Mouse (Mus musculus) liver, embryonic 16.5 days (tissue): Measurements from ENCODE around the gene Mcu. TPM values are rescaled to one million over a fixed set of nuclear protein-coding genes. Genes with fewer than 3 reads are reported as not detected.

Source experiments
- ATAC-seq: fragments of 200-750 bp; cut with Nextera tagmentation; 2 replicates; pipeline ENCODE4 v1.8.0; 2017; ENCODE audit warnings: low read depth, mild to moderate bottlenecking, moderate number of reproducible peaks, moderate library complexity
- H3K27ac ChIP-seq: fragments of 300-500 bp; sonication (generic); 2 replicates; pipeline ENCODE4 v1.5.1; 2014; ENCODE audit warnings: mild to moderate bottlenecking, low read length
- H3K27me3 ChIP-seq: fragments of 300-500 bp; sonication (generic); 2 replicates; pipeline ENCODE4 v1.6.1; 2014; ENCODE audit warnings: low read depth, low read length, mixed read lengths; ENCODE audit not compliant: control insufficient read depth, insufficient read depth
- H3K36me3 ChIP-seq: fragments of 300-500 bp; sonication (generic); 2 replicates; pipeline ENCODE4 v1.6.1; 2014; ENCODE audit warnings: mild to moderate bottlenecking; ENCODE audit not compliant: control insufficient read depth, insufficient read depth
- H3K4me1 ChIP-seq: fragments of 300-500 bp; sonication (generic); 2 replicates; pipeline ENCODE4 v1.6.1; 2014; ENCODE audit warnings: low read depth, low read length, mixed read lengths; ENCODE audit not compliant: control insufficient read depth
- H3K4me2 ChIP-seq: fragments of 300-500 bp; sonication (generic); 2 replicates; pipeline ENCODE4 v1.6.1; 2014; ENCODE audit warnings: low read depth, low read length, mixed read lengths
- H3K4me3 ChIP-seq: fragments of 300-500 bp; sonication (generic); 2 replicates; pipeline ENCODE4 v1.5.1; 2014; ENCODE audit warnings: low read depth, mild to moderate bottlenecking, low read length
- H3K9ac ChIP-seq: fragments of 300-500 bp; sonication (generic); 2 replicates; pipeline ENCODE4 v1.6.1; 2014; ENCODE audit warnings: low read depth, low read length
- H3K9me3 ChIP-seq: fragments of 300-500 bp; sonication (generic); replicated peaks from 2 replicates; pipeline ENCODE4 v1.6.1; 2016; ENCODE audit warnings: low read length; ENCODE audit not compliant: control insufficient read depth
- WGBS: fragments of 180-500 bp; shearing (Covaris S2); extraction: QIAGEN DNeasy Blood & Tissue Kit; methylation state at CpG from one replicate; pipeline ENCODE4 v1.1.7; 2014; ENCODE audit not compliant: insufficient replicate concordance; 5-methylcytosine and 5-hydroxymethylcytosine counted together
- polyA plus RNA-seq: library from polyadenylated mRNA; unstranded; fragments of >200 nt; fragmentation: Nextera tagmentation; extraction: Ambion mirVana; gene quantifications from 2 replicates; pipeline ENCODE4 v1.2.1, GENCODE M21; 2015

Mcu gene
- polyA plus RNA-seq, 1 experiment from 2014 or later, result 11.7 TPM

GRCm38 (mm10) chr10:59642659-59643377 lies 26.3 kb upstream of the Mcu start:
- ATAC-seq, result no peak

DNA sequence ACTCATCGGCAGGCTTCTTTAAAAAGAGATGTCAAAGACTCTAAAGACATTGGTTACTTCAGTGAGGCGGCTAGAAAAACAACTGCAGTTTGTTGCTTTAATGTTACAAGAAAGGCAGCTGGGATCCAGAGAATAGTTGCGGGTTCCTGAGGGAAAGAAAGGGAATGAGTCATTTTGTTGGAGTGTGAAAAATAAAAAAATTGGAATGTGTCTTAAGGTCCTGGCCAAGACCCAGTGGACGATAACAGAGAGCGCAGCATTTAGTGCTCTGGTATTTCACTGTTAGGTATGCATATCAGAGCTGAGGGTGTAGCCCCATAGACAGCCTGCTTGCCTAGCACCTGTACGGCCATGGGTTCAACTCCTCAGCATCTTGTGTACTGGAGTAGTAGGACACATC lies 22.1 kb upstream of the Mcu start:
- 76% methylated on average over 6 of the region's 6 CpGs for WGBS

More at GRCm38 (mm10) chr10:59642659-59643377, 26.3 kb upstream of the Mcu start:
- H3K36me3 ChIP-seq, result no peaks in the 10 kb centered on the region
- 27% methylated on average over 8 of the region's 8 CpGs for WGBS
- H3K4me3 ChIP-seq, result no peak overlapping the region
- H3K4me2 ChIP-seq, result no peak overlapping the region
- H3K9me3 ChIP-seq, result no peaks in the 10 kb centered on the region
- no peaks in the 10 kb centered on the region for H3K4me1 ChIP-seq
- H3K27me3 ChIP-seq, result no peaks in the 10 kb centered on the region
- H3K27ac ChIP-seq, result no peak overlapping the region
- H3K9ac ChIP-seq, result no peak overlapping the region

GRCm38 (mm10) chr10:59637596-59638124 lies 21.2 kb upstream of the Mcu start:
- Histone ChIP-seq H3K9ac (no peak overlapping the region), H3K9me3 (no peaks in the 10 kb centered on the region), H3K4me3 (no peak overlapping the region), H3K4me2 (no peak overlapping the region), H3K27me3 (no peaks in the 10 kb centered on the region), H3K4me1 (no peaks in the 10 kb centered on the region), H3K36me3 (no peaks in the 10 kb centered on the region), H3K27ac (no peak overlapping the region)
- no peak for ATAC-seq
- WGBS, result 67% methylated on average over 7 of the region's 7 CpGs

More for the DNA sequence above, 22.1 kb upstream of the Mcu start:
- Histone ChIP-seq H3K4me3 (no peak overlapping the region), H3K27ac (no peak overlapping the region), H3K4me1 (no peaks in the 10 kb centered on the region), H3K9me3 (no peaks in the 10 kb centered on the region), H3K9ac (no peak overlapping the region), H3K27me3 (no peaks in the 10 kb centered on the region), H3K36me3 (no peaks in the 10 kb centered on the region), H3K4me2 (no peak overlapping the region)
- ATAC-seq, result no peak

- no peak overlapping the region for H3K9ac ChIP-seq
- H3K4me2 ChIP-seq, result no peak overlapping the region
- no peak overlapping the region for H3K4me3 ChIP-seq
- H3K4me1 ChIP-seq, result no peaks in the 10 kb centered on the region
- 63% methylated on average over 16 of the region's 16 CpGs for WGBS
- no peaks in the 10 kb centered on the region for H3K36me3 ChIP-seq
- no peak overlapping the region for H3K27ac ChIP-seq
- no peaks in the 10 kb centered on the region for H3K9me3 ChIP-seq
- no peaks in the 10 kb centered on the region for H3K27me3 ChIP-seq
- ATAC-seq, result no peak
These were observed 20.4 kb upstream of the Mcu start for GRCm38 (mm10) chr10:59636751-59637533.

DNA sequence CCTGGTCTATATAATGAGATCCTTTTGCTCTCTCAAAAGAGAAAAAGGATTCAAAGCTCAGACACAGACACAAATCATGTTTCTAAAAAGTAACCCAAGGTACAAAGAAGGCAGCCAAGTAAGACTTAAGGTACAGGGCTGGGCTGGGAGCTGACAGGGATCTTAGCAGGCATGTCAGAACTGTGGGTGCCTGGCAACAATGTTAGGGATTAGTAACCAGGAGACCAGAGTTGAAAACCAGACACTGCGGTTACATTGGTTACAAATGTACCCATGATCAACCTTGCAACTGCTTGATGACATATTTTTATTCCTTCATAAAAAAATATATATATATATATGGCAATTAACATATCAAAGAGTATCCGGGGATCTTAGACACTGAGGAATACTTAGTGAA lies 19.6 kb upstream of the Mcu start:
- no peak overlapping the region for H3K4me2 ChIP-seq
- H3K9me3 ChIP-seq, result no peaks in the 10 kb centered on the region
- H3K4me1 ChIP-seq, result no peaks in the 10 kb centered on the region
- H3K27ac ChIP-seq, result no peak overlapping the region
- H3K27me3 ChIP-seq, result no peaks in the 10 kb centered on the region
- 73% methylated on average over 2 of the region's 2 CpGs for WGBS
- no peak overlapping the region for H3K4me3 ChIP-seq
- H3K9ac ChIP-seq, result no peak overlapping the region
- H3K36me3 ChIP-seq, result no peaks in the 10 kb centered on the region
- no peak for ATAC-seq

DNA sequence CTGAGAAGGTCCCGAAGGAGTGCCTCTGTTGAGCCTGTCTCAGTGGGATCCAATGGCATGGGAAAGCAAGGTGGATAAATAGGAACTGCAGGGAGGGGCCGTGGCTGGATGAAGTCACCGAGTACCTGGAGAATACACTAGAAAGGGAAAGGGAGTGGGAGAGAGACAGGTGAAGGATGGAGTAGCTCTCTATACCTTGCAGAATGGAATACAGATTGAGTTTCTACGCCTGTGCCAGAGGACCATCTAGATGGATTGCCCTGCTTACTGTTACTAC lies 13.0 kb upstream of the Mcu start:
- Histone ChIP-seq H3K27ac (no peak overlapping the region), H3K9me3 (no peaks in the 10 kb centered on the region), H3K36me3 (no peaks in the 10 kb centered on the region), H3K9ac (no peak overlapping the region), H3K4me3 (no peak overlapping the region), H3K4me1 (no peaks in the 10 kb centered on the region), H3K4me2 (no peak overlapping the region), H3K27me3 (no peaks in the 10 kb centered on the region)
- no peak for ATAC-seq
- WGBS, result 59% methylated on average over 4 of the region's 4 CpGs

- Histone ChIP-seq H3K4me2 (no peak overlapping the region), H3K36me3 (no peaks in the 10 kb centered on the region), H3K9ac (no peak overlapping the region), H3K27me3 (no peaks in the 10 kb centered on the region), H3K4me1 (no peaks in the 10 kb centered on the region), H3K27ac (no peak overlapping the region), H3K9me3 (no peaks in the 10 kb centered on the region), H3K4me3 (no peak overlapping the region)
- WGBS, result 66% methylated on average over 17 of the region's 17 CpGs
- ATAC-seq, result no peak
These were observed 12.4 kb upstream of the Mcu start for GRCm38 (mm10) chr10:59628641-59629505.

DNA sequence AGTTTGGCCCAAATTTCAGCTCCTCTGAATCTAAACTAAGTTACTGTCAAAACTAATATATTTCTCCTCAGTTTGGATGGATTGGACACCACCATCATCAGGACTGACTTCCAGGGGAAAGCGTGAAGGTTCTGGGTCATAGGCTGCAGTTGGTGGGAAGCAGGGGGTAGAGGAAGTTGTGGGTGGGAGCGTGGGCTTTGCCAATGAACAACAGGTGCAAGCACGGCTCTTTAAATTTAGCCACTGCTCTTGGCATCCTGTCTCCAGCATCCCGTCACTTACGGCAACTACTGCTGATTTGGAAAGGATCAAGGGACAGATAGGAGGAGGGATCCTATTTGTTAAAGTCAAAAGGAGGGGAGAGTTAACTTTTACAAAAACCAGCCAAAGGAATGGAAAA lies 7.0 kb upstream of the Mcu start:
- WGBS, result 45% methylated on average over 5 of the region's 5 CpGs
- no peaks in the 10 kb centered on the region for H3K27me3 ChIP-seq

More for the DNA sequence above, 7.0 kb upstream of the Mcu start:
- no peak for ATAC-seq
- H3K27ac ChIP-seq, result no peak overlapping the region
- H3K9ac ChIP-seq, result no peak overlapping the region
- no peaks in the 10 kb centered on the region for H3K36me3 ChIP-seq
- H3K4me2 ChIP-seq, result no peak overlapping the region
- no peak overlapping the region for H3K4me3 ChIP-seq
- H3K4me1 ChIP-seq, result no peaks in the 10 kb centered on the region
- H3K9me3 ChIP-seq, result no peaks in the 10 kb centered on the region
